Mouse (Mus musculus): ENCODE results near the gene Traf6.
A peak's percentile ranks its signal among the peaks of the same experiment; 100 is the strongest.
"Not testable (repeated sequence)": the region's sequence is repeated elsewhere in the genome, so short reads cannot be mapped to it uniquely, and the experiment has no call there.

Traf6 gene

GRCm38 (mm10) chr2:101693577-101694215, 15.5 kb downstream of the Traf6 start:
- peak; percentile 48 for DNase-seq (ENCODE audit: inconsistent ontology term)

DNA sequence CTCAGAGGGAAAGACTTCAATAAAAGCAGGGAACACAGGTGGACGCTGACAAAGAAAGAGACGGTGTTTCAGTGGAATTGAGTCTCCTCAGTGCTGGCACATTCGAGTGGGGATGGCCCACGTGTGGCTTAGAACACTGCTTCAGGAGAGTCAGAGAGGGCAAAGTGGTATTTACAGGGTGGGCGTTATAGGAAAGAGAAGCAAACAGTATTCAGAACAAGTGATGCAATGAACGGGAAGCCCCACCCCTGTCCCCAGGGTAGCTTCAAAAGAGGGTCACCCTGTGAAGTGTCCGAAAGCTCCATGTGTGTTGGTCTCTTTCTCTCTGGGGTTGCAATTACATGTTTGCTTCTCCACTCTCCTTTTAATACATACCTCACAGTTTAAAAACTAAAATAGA, 17.4 kb downstream of the Traf6 start:
- no peak for DNase-seq (ENCODE audit: inconsistent ontology term)

GRCm38 (mm10) chr2:101699284-101699683, 21.1 kb downstream of the Traf6 start:
- no peak for DNase-seq (ENCODE audit: inconsistent ontology term)

DNA sequence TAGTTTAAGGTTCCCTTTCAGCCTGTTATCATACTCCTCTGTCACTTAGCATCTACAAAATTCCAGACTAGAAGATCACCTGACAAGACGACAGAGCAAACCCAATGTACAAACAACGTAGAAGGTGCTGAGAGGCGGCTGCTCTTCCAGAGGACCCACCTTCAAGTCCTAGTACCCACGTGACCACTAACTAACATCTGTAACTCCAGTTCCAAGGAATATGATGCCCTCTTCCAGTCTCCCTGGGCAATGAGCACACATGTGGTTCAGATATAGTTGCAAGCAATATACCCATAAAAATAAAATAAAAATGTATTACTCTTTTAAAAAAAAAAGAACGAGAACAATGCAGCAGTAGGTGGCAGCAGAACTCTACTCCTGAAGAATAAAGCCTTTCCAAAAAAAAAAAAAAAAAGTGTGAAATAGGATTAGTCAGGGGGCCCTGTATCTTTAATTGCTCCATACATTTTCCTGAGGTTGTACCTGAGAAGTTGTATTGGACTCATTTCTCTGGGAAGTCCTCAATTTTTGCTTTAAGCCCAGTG, 27.8 kb downstream of the Traf6 start:
- no peak for DNase-seq (ENCODE audit: inconsistent ontology term)

GRCm38 (mm10) chr2:101711608-101712007, 33.4 kb downstream of the Traf6 start:
- no peak for DNase-seq (ENCODE audit: inconsistent ontology term)

DNA sequence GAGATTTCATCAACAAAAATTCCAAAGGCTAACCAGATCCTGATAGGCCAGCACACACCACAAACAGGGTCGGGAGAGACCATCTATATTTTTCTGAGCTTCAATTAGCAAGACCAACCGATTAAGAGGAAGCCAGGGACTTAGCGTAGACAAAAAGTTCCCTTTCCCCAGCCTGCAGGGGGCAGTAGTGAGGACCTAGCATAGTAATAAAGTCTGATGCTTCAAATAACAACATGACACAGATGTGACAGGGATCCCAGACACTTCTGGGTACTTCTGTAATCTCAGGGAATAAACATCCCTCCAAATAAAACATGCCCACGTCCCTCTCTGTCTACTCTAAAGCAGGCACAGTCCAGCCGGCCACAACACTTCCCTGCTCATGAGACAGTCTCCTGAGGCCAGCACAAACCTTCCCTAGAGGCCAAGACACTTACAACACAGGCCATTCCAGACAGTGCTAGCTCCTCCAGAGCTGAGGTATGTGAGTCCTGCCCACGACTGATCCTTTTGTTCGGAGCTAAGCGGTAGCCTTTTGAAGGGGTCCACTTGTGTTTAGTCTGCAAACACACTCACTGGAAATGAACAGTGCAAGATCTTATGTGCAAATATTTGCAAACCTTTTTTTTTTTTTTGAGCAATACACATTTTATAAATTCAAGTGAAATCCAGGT, 37.6 kb downstream of the Traf6 start:
- DNase-seq (ENCODE audit: inconsistent ontology term): no peak

- DNase-seq (ENCODE audit: inconsistent ontology term): no peak
Measured at GRCm38 (mm10) chr2:101717162-101717561, 38.9 kb downstream of the Traf6 start.

- no peak for DNase-seq (ENCODE audit: inconsistent ontology term)
Measured at GRCm38 (mm10) chr2:101721835-101722234, 43.6 kb downstream of the Traf6 start.

DNA sequence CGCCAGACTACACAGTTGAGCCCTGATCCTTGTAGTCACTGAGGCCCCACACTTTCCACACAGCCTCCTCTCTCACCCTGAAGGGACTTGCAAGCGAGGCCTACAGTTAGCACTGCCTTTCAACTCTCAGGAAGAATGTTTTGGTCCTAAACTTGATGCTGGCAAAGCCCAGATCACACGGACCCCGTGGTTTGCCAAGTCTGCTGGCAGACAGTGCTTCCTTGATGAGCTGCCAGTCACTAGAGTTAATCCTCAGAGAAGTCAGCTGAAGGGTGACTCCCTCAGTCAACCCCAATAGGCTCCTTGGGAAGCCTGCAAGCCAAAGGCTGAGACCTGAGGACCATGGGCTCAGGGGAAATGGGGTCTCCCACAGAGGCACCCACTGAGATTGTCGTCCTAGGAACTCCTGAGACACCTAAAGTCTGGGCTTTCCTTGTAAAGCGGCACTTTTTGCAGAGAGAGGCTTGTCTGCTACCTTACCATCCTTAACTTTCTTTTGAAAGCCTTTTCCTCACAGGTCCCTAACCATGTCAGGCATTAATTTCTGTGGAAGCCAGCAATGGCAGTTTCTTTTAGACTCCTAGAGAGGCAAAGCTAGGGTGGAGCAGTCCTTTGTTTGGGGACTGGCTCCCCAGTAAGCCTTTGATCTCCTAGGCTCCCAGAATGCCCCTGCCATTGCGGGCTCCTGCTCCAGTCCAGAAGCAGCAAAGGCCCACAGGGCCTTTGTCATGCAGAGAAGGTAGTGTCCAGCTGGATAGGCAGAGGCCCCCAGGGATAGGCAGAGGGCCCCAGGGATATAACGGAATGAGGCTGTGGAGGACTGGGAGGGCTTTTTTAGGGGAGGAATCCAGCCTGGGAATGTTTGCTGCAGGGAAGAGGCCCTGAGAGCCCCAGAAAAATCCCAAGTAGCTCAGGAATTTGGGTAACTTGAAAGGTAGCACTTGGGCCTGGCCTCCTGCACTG, 44.4 kb downstream of the Traf6 start:
- DNase-seq (ENCODE audit: inconsistent ontology term): peak; percentile 88

GRCm38 (mm10) chr2:101723333-101723881, 45.2 kb downstream of the Traf6 start:
- no peak for DNase-seq (ENCODE audit: inconsistent ontology term)

DNA sequence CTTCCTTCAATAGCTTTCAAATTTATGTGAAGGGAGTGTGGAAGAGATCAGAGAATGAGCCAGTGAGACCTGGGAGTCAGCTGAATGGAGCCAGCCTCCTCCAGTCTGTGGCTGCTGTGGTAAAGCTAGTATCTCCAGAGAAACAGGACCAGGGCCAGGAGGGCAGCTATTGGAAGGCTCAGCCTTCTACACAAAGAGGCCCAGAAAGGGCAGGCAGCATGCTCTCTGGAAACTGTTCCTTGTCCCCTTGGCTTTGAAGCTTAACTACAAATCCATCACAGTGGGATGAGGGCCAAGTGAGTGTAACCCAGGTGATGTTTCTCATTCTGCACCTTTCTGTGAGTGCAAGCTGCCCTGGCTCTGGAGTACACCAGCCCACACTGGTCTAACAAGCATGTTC, 49.6 kb downstream of the Traf6 start:
- no peak for DNase-seq (ENCODE audit: inconsistent ontology term)

DNA sequence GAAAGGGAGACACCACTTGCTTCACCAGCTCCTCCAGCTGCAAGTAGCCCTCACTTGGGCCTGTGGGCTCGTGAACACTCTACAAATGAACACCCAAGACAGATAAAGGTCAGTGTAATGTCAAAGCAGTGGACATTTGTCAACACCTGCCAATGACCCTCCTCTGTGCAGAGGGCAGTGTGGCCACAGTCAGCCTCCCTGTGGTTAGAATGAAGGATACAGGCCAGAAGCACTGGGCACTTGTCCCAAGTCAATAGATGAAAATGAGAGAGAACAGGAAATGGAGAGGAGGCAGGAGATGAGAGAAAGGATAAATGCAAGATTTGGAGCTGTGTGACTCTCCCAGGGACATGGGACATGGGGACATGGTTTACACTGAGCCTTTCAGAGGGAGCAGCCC, 51.2 kb downstream of the Traf6 start:
- DNase-seq (ENCODE audit: inconsistent ontology term): no peak

DNA sequence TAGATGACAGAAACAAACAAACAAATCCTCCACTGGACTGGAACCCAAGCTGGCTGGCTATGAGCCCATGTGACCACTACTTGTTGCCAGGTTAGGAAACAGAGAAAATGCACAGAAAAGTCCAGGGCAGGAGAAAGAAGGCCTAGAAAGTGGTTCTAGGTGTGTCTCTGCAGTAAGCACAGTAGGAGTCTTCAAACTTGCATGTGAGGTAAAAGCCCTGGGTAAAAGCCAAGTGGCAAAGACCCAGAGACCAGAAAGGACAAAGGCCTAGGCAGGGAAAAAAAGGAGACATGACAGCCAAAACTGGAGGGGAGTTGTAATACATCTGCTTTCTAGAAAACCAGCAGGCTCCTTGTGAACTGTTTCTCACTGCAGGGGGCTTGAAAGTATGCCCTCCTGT, 52.7 kb downstream of the Traf6 start:
- no peak for DNase-seq (ENCODE audit: inconsistent ontology term)

GRCm38 (mm10) chr2:101732777-101733210, 54.6 kb downstream of the Traf6 start:
- DNase-seq (ENCODE audit: inconsistent ontology term): no peak

DNA sequence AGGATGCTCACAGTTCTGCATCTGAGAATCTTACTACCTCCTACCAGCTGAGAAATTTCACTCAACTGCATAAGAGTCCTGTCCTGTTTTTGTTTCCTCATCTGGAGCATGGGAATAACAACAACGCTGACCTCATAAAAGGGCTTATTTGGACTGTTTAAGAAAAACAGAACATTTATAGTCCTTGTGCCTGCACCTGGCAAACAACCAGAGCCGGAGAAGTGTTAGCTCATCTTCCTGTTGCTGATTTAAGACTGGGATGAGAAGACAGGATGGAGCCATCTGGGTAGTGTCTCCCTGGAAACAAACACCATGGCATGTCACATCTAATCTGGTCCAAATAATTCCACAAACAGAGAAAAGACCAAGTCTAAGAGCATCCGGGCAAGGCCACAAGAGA, 55.3 kb downstream of the Traf6 start:
- no peak for DNase-seq (ENCODE audit: inconsistent ontology term)

- no peak for DNase-seq (ENCODE audit: inconsistent ontology term)
Measured at GRCm38 (mm10) chr2:101739914-101740313, 61.7 kb downstream of the Traf6 start.

GRCm38 (mm10) chr2:101741653-101742052, 63.4 kb downstream of the Traf6 start:
- DNase-seq (ENCODE audit: inconsistent ontology term): no peak

GRCm38 (mm10) chr2:101742072-101742860, 64.0 kb downstream of the Traf6 start:
- no peak for DNase-seq (ENCODE audit: inconsistent ontology term)

DNA sequence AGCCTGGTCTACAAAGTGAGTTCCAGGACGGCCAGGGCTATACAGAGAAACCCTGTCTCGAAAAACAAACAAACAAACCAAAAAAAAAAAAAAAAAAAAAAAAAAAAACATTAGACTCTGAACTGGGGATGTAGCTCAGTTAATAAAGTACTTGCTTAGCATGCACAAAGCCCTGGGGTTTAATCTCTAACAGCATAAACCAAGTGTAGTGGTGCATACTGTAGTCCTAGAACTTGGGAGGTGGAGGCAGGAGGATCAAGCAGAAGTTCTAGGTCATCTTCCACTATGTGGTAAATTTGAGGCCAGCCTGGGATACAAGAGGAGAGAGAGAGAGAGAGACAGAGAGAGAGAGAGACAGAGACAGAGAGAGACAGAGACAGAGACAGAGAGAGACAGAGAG, 67.4 kb downstream of the Traf6 start:
- DNase-seq (ENCODE audit: inconsistent ontology term): not testable (repeated sequence)

GRCm38 (mm10) chr2:101746537-101746936, 68.3 kb downstream of the Traf6 start:
- peak; percentile 53 for DNase-seq (ENCODE audit: inconsistent ontology term)
